Mouse (Mus musculus) neural tube, embryonic 13.5 days (tissue): Measurements from ENCODE around the gene Ramp1. TPM values are rescaled to one million over a fixed set of nuclear protein-coding genes. Genes with fewer than 3 reads are reported as not detected.

Experiments
- ATAC-seq: fragments of 200-750 bp; cut with Nextera tagmentation; 2 replicates; pipeline ENCODE4 v1.8.0; 2017; ENCODE audit warnings: low read depth, mild to moderate bottlenecking, moderate TSS enrichment, moderate library complexity
- H3K27ac ChIP-seq: fragments of 300-500 bp; sonication (generic); replicated peaks from 2 replicates; pipeline ENCODE4 v1.5.1; 2015; ENCODE audit warnings: moderate library complexity, mild to moderate bottlenecking, inconsistent platforms
- H3K27me3 ChIP-seq: fragments of 300-500 bp; sonication (generic); 2 replicates; pipeline ENCODE4 v1.6.1; 2015; ENCODE audit warnings: mild to moderate bottlenecking, inconsistent platforms
- H3K36me3 ChIP-seq: fragments of 300-500 bp; sonication (generic); 2 replicates; pipeline ENCODE4 v1.6.1; 2015; ENCODE audit warnings: mild to moderate bottlenecking, inconsistent platforms
- H3K4me1 ChIP-seq: fragments of 300-500 bp; sonication (generic); replicated peaks from 2 replicates; pipeline ENCODE4 v1.6.1; 2015; ENCODE audit warnings: inconsistent platforms
- H3K4me2 ChIP-seq: fragments of 300-500 bp; sonication (generic); 2 replicates; pipeline ENCODE4 v1.6.1; 2015; ENCODE audit warnings: inconsistent platforms, mild to moderate bottlenecking, moderate library complexity
- H3K4me3 ChIP-seq: fragments of 300-500 bp; sonication (generic); 2 replicates; pipeline ENCODE4 v1.5.1; 2015; ENCODE audit warnings: mild to moderate bottlenecking, inconsistent platforms
- H3K9ac ChIP-seq: fragments of 300-500 bp; sonication (generic); 2 replicates; pipeline ENCODE4 v1.6.1; 2015; ENCODE audit warnings: moderate library complexity, mild to moderate bottlenecking, inconsistent platforms
- H3K9me3 ChIP-seq: fragments of 300-500 bp; sonication (generic); 2 replicates; pipeline ENCODE4 v1.6.1; 2016; ENCODE audit warnings: inconsistent platforms
- WGBS: fragments of 180-500 bp; shearing (Covaris S2); methylation state at CpG from one replicate; pipeline ENCODE4 v1.1.7; 2015; 5-methylcytosine and 5-hydroxymethylcytosine counted together
- polyA plus RNA-seq: library from polyadenylated mRNA; unstranded; fragments of >200 nt; fragmentation: Nextera tagmentation; extraction: Ambion mirVana; gene quantifications from 2 replicates; pipeline ENCODE4 v1.2.1, GENCODE M21; 2015

Gene Ramp1
- polyA plus RNA-seq, 1 experiment from 2014 or later, result 3.2 TPM

DNA sequence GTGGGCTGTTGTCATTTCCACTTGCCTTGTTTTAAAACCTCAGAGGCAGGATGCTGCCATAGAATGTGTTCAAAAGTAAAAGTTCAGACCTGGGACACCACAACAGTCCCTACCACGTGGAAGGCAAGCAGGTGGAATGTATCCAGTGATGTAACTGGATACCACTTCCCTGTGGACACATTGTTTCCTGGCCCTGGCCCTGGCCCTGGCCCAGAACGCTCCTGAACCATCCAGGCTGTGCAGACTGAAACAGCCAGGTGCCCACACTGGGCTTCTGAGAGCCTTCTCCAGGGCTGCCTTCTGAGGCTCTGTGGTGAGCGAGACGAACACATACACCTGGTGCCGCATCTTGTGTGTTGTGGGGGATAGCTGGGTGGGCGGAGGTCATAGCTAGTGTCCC is 26.0 kb downstream of the Ramp1 start:
- no peaks in the 10 kb centered on the region for H3K9me3 ChIP-seq
- H3K27me3 ChIP-seq, result no peaks in the 10 kb centered on the region
- no peaks in the 10 kb centered on the region for H3K36me3 ChIP-seq
- no peak overlapping the region for H3K4me2 ChIP-seq
- H3K4me1 ChIP-seq, result peaks cover 21% of the 10 kb centered on the region
- H3K27ac ChIP-seq, result no peak overlapping the region
- no peak for ATAC-seq
- no peak overlapping the region for H3K4me3 ChIP-seq
- WGBS, result 86% methylated on average over 6 of the region's 6 CpGs
- H3K9ac ChIP-seq, result no peak overlapping the region

DNA sequence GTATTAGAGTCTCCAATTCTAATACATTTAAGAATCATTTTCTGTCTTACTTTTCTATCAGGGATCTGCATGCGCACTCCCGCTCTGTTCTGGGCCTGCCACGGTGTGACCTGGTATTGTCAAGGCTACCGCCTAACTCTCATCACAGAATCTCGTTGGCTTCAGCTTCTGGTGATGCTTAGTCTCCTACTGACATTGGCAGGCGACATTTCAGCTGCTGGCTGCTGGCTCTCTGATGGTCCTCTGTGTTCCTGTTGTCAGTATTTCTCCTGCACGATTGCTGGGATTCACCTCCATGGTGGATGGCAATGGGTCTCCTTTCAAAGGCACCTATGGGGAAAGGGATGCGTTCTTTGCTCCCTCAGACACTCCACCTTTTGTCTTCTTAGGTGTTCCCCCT is 26.7 kb downstream of the Ramp1 start:
- no peak overlapping the region for H3K4me2 ChIP-seq
- no peak overlapping the region for H3K4me3 ChIP-seq
- no peaks in the 10 kb centered on the region for H3K27me3 ChIP-seq
- H3K4me1 ChIP-seq, result peaks cover 24% of the 10 kb centered on the region
- no peaks in the 10 kb centered on the region for H3K9me3 ChIP-seq
- 84% methylated on average over 8 of the region's 8 CpGs for WGBS
- no peaks in the 10 kb centered on the region for H3K36me3 ChIP-seq
- no peak overlapping the region for H3K9ac ChIP-seq
- H3K27ac ChIP-seq, result no peak overlapping the region
- no peak for ATAC-seq

DNA sequence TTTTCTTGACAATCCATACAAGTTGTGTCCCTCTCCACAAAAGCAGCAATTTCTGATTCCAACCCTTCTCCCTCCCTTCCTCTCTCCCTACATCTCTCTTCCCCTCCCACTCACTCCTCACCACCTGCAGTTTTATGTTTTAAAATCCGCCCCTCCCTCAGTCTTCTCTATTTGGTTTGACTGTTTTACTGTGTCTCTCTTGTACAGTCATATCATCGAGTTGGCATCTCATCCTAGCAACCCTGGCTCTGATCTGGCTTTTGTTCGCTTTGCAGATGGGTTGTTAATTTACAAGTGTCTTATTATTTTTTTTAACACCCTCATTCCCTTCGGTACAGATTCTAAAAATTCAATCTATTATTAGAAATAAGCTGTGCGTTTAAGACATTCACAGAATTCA is 27.3 kb downstream of the Ramp1 start:
- H3K36me3 ChIP-seq, result no peaks in the 10 kb centered on the region
- WGBS, result 68% methylated on average over 5 of the region's 5 CpGs
- no peak overlapping the region for H3K4me2 ChIP-seq
- H3K27me3 ChIP-seq, result no peaks in the 10 kb centered on the region
- no peak overlapping the region for H3K4me3 ChIP-seq
- no peak for ATAC-seq
- no peak overlapping the region for H3K9ac ChIP-seq
- H3K27ac ChIP-seq, result no peak overlapping the region
- H3K9me3 ChIP-seq, result no peaks in the 10 kb centered on the region
- H3K4me1 ChIP-seq, result peaks cover 23% of the 10 kb centered on the region

DNA sequence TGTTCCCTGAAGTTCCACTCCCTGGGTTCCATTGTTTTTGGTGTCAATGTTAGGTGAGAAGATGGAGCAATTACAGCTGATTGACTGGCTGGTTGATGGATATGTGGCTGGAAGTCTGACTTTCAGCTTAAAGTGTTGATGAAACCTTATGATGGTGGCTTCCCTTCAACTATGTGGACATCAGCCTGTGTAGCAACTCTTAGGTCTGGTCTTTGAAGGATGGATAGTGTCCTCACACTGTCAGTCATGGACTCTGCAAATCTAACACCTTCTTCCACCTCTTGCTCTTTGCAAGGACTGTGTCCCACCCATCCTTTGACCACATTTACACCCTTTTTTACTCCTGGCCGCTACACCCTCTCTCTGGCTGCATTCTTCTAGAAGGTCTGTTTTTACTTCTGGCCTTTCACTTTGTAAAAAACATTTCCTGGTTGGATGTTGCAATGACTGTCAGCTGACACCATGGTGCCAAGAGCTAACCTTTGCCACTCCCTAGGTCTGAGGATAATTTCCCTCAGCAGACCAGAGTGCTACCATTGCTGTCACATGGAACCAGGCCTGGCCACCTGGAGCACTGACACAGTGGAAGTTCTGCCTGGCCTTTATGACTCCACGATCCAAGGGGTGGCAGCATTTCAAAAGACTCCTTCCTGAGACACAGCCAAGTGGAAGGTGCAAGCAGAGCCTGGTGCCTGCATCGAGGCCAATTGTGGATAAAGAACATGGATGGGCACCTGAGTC is 27.9 kb downstream of the Ramp1 start:
- Histone ChIP-seq H3K27ac (no peak overlapping the region), H3K36me3 (no peaks in the 10 kb centered on the region), H3K9me3 (no peaks in the 10 kb centered on the region), H3K4me1 (peaks cover 23% of the 10 kb centered on the region), H3K4me2 (no peak overlapping the region), H3K9ac (no peak overlapping the region), H3K27me3 (no peaks in the 10 kb centered on the region), H3K4me3 (no peak overlapping the region)
- WGBS, result 84% methylated on average over 3 of the region's 3 CpGs
- no peak for ATAC-seq

DNA sequence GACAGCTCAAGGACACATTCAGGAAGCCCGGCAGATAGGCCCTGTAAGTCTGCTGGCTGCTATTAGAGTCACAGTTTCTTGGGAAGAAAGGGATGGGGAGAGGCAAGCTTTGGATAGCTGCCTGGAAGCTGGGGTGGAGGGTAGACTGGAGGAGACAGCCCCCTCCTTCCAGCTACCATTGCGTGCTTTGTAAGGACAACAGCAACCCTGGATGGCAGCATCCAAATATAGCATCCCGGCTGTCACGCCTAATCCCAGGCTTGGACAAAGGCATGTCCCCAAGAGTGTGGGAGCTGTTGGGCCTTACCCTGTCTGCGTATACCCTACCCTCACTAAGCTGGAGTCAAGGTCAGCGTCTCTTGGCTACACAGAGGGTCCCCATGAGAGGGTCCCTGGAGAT is 29.7 kb downstream of the Ramp1 start:
- peak; percentile 77 for ATAC-seq
- no peak overlapping the region for H3K9ac ChIP-seq
- H3K36me3 ChIP-seq, result no peaks in the 10 kb centered on the region
- H3K27me3 ChIP-seq, result no peaks in the 10 kb centered on the region
- H3K9me3 ChIP-seq, result no peaks in the 10 kb centered on the region
- H3K4me3 ChIP-seq, result no peak overlapping the region
- H3K27ac ChIP-seq, result peak overlapping the region; percentile 83
- H3K4me1 ChIP-seq, result peaks cover 23% of the 10 kb centered on the region
- no peak overlapping the region for H3K4me2 ChIP-seq
- 71% methylated on average over 6 of the region's 6 CpGs for WGBS

DNA sequence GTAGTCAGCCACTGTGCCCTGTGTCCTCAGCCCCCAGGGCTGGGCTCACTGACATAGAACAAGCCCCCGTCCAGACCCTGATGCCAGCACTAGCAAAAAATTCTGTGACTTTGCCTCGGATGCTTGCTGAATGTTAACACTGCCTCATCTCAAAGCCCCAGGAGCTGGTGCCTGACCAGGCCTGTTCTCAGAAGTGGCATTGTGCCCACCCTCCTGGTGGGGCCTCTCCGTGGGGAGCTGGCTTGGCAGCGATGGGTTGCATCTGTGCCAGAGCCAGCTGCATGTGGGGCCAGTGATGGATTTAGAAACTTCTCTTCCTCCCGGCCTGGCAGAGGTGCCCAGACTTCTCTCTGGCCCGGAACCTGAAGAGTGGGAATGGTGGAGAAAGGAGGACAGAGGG is 30.2 kb downstream of the Ramp1 start:
- ATAC-seq, result peak; percentile 84
- peaks cover 23% of the 10 kb centered on the region for H3K4me1 ChIP-seq
- H3K27me3 ChIP-seq, result no peaks in the 10 kb centered on the region
- 61% methylated on average over 6 of the region's 6 CpGs for WGBS
- no peaks in the 10 kb centered on the region for H3K36me3 ChIP-seq
- H3K4me3 ChIP-seq, result no peak overlapping the region
- H3K9me3 ChIP-seq, result no peaks in the 10 kb centered on the region
- peak overlapping the region; percentile 83 for H3K27ac ChIP-seq
- H3K4me2 ChIP-seq, result no peak overlapping the region
- no peak overlapping the region for H3K9ac ChIP-seq

DNA sequence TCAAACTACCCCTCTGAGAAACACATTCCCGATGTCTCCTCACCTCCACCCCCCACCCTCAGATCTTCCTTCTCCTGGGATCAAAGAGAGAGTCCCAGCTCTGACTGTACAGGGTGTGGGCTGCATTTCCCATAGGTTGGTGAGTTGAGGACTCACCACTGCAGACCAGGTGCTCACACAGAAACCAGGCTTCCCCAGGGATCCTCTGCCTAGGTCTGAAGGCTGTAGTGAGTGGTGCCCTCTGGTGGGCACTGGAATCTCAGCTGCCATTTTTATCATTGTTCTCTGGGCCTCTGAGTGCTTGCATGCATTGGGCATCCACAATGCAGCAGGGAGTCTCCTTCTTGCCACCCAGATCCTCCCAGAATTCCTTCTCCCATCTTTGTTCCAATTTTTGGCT is 31.5 kb downstream of the Ramp1 start:
- Histone ChIP-seq H3K36me3 (no peaks in the 10 kb centered on the region), H3K4me3 (no peak overlapping the region), H3K4me2 (no peak overlapping the region), H3K9me3 (no peaks in the 10 kb centered on the region), H3K27me3 (no peaks in the 10 kb centered on the region), H3K27ac (no peak overlapping the region), H3K4me1 (peaks cover 23% of the 10 kb centered on the region), H3K9ac (no peak overlapping the region)
- peak; percentile 38; the same call in 1 of the 2 replicates for ATAC-seq
- WGBS, result 71% methylated on average over 1 of the region's 1 CpGs

DNA sequence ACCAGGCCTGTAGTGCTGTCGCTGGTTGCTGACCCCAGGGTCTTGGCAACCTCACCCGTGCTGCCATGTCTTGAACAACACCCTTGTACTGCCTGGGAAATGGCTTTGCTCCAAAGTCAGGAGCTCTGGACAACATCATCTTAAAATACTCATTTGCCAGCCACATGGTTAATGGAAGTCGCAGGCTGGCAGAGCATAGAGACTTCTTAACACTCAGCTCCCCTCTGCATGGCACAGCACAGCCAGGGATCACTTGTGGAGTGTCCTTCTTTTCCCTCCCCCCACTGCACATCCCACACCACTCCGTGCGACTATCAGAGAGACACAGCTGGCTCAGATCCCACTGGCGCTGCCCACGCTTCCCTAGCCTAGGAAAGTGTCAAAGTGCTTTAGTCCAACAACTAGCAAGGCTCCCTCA is 32.0 kb downstream of the Ramp1 start:
- 73% methylated on average over 7 of the region's 7 CpGs for WGBS
- Histone ChIP-seq H3K27ac (no peak overlapping the region; the same call in 1 of the 2 replicates), H3K36me3 (no peaks in the 10 kb centered on the region), H3K4me2 (no peak overlapping the region), H3K27me3 (no peaks in the 10 kb centered on the region), H3K9me3 (no peaks in the 10 kb centered on the region), H3K9ac (no peak overlapping the region), H3K4me1 (peaks cover 23% of the 10 kb centered on the region), H3K4me3 (no peak overlapping the region)
- peak; percentile 25; the same call in 1 of the 2 replicates for ATAC-seq

DNA sequence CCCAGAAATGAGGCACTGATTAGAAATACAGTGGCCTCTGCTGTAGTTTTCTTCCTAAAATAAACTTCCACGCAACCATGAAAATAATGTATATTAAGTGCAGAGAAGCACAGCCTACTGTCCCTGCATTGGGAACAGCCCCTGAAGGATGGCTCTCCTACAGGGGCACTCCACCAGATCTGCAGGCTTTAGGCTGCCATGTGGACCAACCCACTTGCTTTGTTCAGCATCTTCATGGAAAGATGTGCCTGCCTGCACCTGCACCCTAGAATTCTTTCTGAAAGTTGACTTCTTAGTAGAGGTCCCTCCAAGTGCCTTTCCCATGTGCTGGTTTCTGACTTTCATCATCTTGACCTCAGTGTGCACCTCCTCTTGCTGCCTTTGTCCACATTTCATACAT is 35.6 kb downstream of the Ramp1 start:
- H3K4me2 ChIP-seq, result no peak overlapping the region
- H3K27me3 ChIP-seq, result no peaks in the 10 kb centered on the region
- no peak overlapping the region for H3K4me3 ChIP-seq
- ATAC-seq, result no peak
- no peak overlapping the region for H3K9ac ChIP-seq
- H3K9me3 ChIP-seq, result no peaks in the 10 kb centered on the region
- 95% methylated on average over 1 of the region's 1 CpGs for WGBS
- H3K36me3 ChIP-seq, result no peaks in the 10 kb centered on the region
- no peak overlapping the region for H3K27ac ChIP-seq
- H3K4me1 ChIP-seq, result peaks cover 9% of the 10 kb centered on the region

DNA sequence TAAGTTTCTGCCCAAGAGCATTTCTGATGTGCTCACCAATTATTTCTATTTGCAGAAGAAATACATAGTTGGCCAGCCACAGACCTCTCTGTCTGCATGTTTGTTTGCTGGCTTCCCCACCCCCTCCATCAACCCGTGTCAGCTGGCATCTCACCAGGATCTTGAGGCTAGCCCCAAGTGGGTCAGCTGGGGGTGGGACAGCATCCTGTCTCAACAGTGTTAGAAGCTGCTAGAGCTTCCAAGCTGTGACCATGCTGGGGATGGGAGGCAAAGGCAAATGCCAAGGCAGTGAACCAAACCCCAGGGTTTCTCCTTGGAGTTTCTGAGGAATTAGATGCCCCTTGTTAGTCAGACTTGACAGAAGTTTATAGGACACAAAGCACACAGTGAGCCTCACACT is 36.4 kb downstream of the Ramp1 start:
- Histone ChIP-seq H3K4me2 (no peak overlapping the region), H3K9me3 (no peaks in the 10 kb centered on the region), H3K4me1 (peaks cover 2% of the 10 kb centered on the region; the same call in 1 of the 2 replicates), H3K4me3 (no peak overlapping the region), H3K36me3 (no peaks in the 10 kb centered on the region), H3K27me3 (no peaks in the 10 kb centered on the region), H3K27ac (no peak overlapping the region), H3K9ac (no peak overlapping the region)
- no peak for ATAC-seq
- WGBS, result 52% methylated on average over 1 of the region's 1 CpGs

DNA sequence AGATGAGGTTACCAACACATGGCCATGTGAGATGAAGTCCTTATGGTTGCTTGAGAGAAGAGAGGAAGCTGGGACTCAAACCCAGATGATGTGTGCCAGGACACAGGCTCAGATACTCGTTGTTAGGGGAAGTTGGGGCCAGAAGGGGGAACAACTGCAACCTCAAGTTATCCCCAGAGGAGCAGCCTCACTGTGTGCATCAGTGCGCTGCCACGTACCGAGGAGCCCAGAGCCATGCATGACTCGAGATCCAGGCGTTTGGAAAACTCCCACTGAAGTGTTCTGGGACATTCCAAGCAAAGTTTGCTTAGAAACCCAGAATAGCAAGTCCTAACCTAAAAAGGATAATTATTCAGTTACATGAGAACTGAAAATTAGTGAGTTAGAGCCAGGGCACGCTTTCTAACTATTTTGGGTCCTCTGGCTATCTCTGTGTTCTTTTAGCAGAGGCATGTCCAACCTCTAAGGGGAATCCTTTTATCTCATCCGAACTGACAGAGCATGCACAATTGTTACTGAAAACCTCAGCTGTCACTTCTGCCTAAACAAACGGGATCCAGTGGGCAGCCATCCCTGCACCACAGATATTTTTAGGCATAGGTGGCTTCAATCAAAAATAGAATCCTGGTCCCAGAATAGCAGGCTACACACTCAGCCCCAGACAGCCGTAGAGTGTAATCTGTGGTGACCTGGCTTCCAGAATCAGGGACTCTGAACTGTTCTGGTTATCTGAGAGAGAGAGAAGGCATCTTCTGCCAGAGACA is 37.1 kb downstream of the Ramp1 start:
- H3K9me3 ChIP-seq, result no peaks in the 10 kb centered on the region
- ATAC-seq, result no peak
- H3K36me3 ChIP-seq, result no peaks in the 10 kb centered on the region
- WGBS, result 73% methylated on average over 10 of the region's 10 CpGs
- no peaks in the 10 kb centered on the region; the same call in 1 of the 2 replicates for H3K4me1 ChIP-seq
- H3K4me3 ChIP-seq, result no peak overlapping the region
- no peak overlapping the region for H3K27ac ChIP-seq
- H3K27me3 ChIP-seq, result no peaks in the 10 kb centered on the region
- no peak overlapping the region for H3K4me2 ChIP-seq
- H3K9ac ChIP-seq, result no peak overlapping the region

DNA sequence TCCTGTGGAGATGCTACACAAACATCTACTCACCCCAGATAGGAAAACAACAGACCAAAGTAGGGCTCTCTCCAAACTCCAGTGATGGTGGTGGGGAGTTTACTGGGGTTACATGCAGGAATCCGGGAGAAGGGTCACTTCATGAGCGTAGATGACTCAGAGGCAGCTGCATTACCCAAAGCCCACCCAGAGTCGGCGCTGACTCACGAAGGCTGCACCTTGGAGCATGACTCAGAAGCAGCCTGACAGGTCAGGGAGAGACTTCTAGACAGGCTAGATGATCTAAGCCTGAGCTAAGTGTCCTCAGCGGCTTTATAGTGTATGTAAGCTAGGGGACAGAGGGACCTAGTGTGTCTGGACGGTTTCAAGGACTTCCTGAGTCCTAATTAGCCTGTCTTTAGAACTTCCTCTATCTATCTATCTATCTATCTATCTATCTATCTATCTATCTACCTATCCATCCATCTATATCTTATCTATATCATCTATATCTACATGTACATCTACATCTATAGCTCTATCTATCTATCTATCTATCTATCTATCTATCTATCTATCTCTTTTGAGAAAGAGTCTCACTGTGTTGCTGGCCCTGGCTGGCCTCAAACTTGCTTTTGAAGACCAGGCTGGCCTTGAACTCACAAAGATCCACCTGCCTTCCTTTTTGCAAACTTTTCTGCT is 40.2 kb downstream of the Ramp1 start:
- no peak overlapping the region for H3K4me2 ChIP-seq
- ATAC-seq, result no peak
- no peak overlapping the region for H3K4me3 ChIP-seq
- no peaks in the 10 kb centered on the region for H3K27me3 ChIP-seq
- no peak overlapping the region for H3K27ac ChIP-seq
- no peaks in the 10 kb centered on the region for H3K4me1 ChIP-seq
- H3K36me3 ChIP-seq, result no peaks in the 10 kb centered on the region
- WGBS, result 85% methylated on average over 7 of the region's 7 CpGs
- H3K9me3 ChIP-seq, result no peaks in the 10 kb centered on the region
- H3K9ac ChIP-seq, result no peak overlapping the region
